Mouse (Mus musculus) hindbrain, embryonic 14.5 days (tissue): ENCODE data around the gene Lin7a. TPM values are rescaled to one million over a fixed set of nuclear protein-coding genes. Genes with fewer than 3 reads are reported as not detected.

Source experiments
- ATAC-seq: fragments of 200-750 bp; cut with Nextera tagmentation; 2 replicates; pipeline ENCODE4 v1.8.0; 2017; ENCODE audit warnings: moderate number of reproducible peaks, mild to moderate bottlenecking, moderate TSS enrichment, moderate library complexity; ENCODE audit not compliant: low FRiP score
- DNase-seq: peaks from one replicate; pipeline ENCODE4 v3.0.0-alpha.2; 2015; ENCODE audit warnings: low spot score
- H3K27ac ChIP-seq: fragments of 300-500 bp; sonication (generic); 2 replicates; pipeline ENCODE4 v1.5.1; 2014; ENCODE audit warnings: mild to moderate bottlenecking, moderate library complexity
- H3K27me3 ChIP-seq: fragments of 300-500 bp; sonication (generic); 2 replicates; pipeline ENCODE4 v1.6.1; 2014; ENCODE audit warnings: mild to moderate bottlenecking, low read length, mixed read lengths; ENCODE audit not compliant: control insufficient read depth, insufficient read depth
- H3K36me3 ChIP-seq: fragments of 300-500 bp; sonication (generic); replicated peaks from 2 replicates; pipeline ENCODE4 v1.6.1; 2014; ENCODE audit not compliant: control insufficient read depth, insufficient read depth
- H3K4me1 ChIP-seq: fragments of 300-500 bp; sonication (generic); replicated peaks from 2 replicates; pipeline ENCODE4 v1.6.1; 2014; ENCODE audit warnings: antibody characterized with exemption, low read length, mixed read lengths; ENCODE audit not compliant: control insufficient read depth, insufficient read depth
- H3K4me2 ChIP-seq: fragments of 300-500 bp; sonication (generic); replicated peaks from 2 replicates; pipeline ENCODE4 v1.6.1; 2014; ENCODE audit warnings: mild to moderate bottlenecking, moderate library complexity
- H3K4me3 ChIP-seq: fragments of 300-500 bp; sonication (generic); replicated peaks from 2 replicates; pipeline ENCODE4 v1.5.1; 2014; ENCODE audit warnings: mild to moderate bottlenecking, low read length
- H3K9ac ChIP-seq: fragments of 300-500 bp; sonication (generic); 2 replicates; pipeline ENCODE4 v1.6.1; 2014
- H3K9me3 ChIP-seq: fragments of 300-500 bp; sonication (generic); 2 replicates; pipeline ENCODE4 v1.6.1; 2016; ENCODE audit warnings: low read length; ENCODE audit not compliant: control insufficient read depth
- WGBS: fragments of 180-500 bp; shearing (Covaris S2); extraction: QIAGEN DNeasy Blood & Tissue Kit; methylation state at CpG from one replicate; pipeline ENCODE4 v1.1.7; 2014; 5-methylcytosine and 5-hydroxymethylcytosine counted together
- polyA plus RNA-seq: library from polyadenylated mRNA; unstranded; fragments of >200 nt; fragmentation: Nextera tagmentation; extraction: Ambion mirVana; gene quantifications from 2 replicates; pipeline ENCODE4 v1.2.1, GENCODE M21; 2014

The Lin7a gene
- polyA plus RNA-seq, 1 experiment from 2014 or later: 36.2 TPM

GRCm38 (mm10) chr10:107228776-107229175 lies 42.7 kb upstream of the Lin7a start:
- Histone ChIP-seq H3K9me3 (no peaks in the 10 kb centered on the region), H3K27me3 (no peaks in the 10 kb centered on the region), H3K4me2 (no peak overlapping the region), H3K36me3 (no peaks in the 10 kb centered on the region), H3K4me1 (no peaks in the 10 kb centered on the region), H3K4me3 (no peak overlapping the region), H3K9ac (no peak overlapping the region), H3K27ac (no peak overlapping the region)
- 82% methylated on average over 5 of the region's 5 CpGs for WGBS
- DNase-seq (no peak), ATAC-seq (no peak)

- H3K4me1 ChIP-seq: no peaks in the 10 kb centered on the region
- no peak overlapping the region for H3K9ac ChIP-seq
- H3K4me3 ChIP-seq: no peak overlapping the region
- no peak overlapping the region for H3K27ac ChIP-seq
- H3K9me3 ChIP-seq: no peaks in the 10 kb centered on the region
- ATAC-seq (no peak), DNase-seq (no peak)
- H3K27me3 ChIP-seq: no peaks in the 10 kb centered on the region
- no peak overlapping the region for H3K4me2 ChIP-seq
- WGBS: 60% methylated on average over 3 of the region's 3 CpGs
- no peaks in the 10 kb centered on the region for H3K36me3 ChIP-seq
Measured at GRCm38 (mm10) chr10:107229416-107229815, 42.1 kb upstream of the Lin7a start.

GRCm38 (mm10) chr10:107230081-107230850 lies 41.2 kb upstream of the Lin7a start:
- DNase-seq (no peak), ATAC-seq (no peak)
- no peak overlapping the region for H3K27ac ChIP-seq
- H3K9ac ChIP-seq: no peak overlapping the region
- H3K4me1 ChIP-seq: no peaks in the 10 kb centered on the region
- no peaks in the 10 kb centered on the region for H3K36me3 ChIP-seq
- H3K4me2 ChIP-seq: no peak overlapping the region
- no peak overlapping the region for H3K4me3 ChIP-seq
- H3K27me3 ChIP-seq: no peaks in the 10 kb centered on the region
- no peaks in the 10 kb centered on the region for H3K9me3 ChIP-seq
- WGBS: 89% methylated on average over 8 of the region's 8 CpGs

GRCm38 (mm10) chr10:107230851-107231130 lies 40.7 kb upstream of the Lin7a start:
- Histone ChIP-seq H3K27ac (no peak overlapping the region), H3K27me3 (no peaks in the 10 kb centered on the region), H3K9ac (no peak overlapping the region), H3K4me2 (no peak overlapping the region), H3K36me3 (no peaks in the 10 kb centered on the region), H3K9me3 (no peaks in the 10 kb centered on the region), H3K4me3 (no peak overlapping the region), H3K4me1 (no peaks in the 10 kb centered on the region)
- ATAC-seq (no peak), DNase-seq (no peak)
- WGBS: 100% methylated on average over 1 of the region's 1 CpGs

DNA sequence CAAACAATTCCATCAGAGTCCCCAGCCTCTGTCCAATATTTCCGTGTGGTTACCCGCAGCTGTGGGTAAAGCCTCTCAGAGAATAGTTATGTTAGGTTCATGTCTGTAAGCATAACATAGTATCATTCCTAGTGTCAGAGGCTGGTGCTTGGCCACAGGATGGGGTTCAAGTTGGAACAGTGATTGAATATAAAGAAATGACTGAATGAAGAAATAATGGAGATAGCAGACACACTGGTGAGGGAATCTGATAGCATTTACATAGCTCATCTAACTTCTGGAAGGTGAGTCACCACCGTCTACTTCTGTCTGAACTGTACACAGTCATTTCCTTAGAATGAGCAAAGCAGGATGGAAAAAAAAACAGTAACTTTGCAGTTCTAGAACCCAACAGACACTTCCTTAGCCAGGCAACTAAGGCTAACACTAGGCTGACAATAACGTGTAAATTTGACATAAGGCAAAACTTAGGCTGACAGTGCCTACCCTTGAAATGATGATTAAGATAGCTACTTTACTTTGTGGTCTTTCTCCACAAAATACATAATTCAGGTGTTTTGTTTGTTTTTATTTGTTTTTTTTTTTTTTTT lies 40.0 kb upstream of the Lin7a start:
- WGBS: 91% methylated on average over 4 of the region's 4 CpGs
- Histone ChIP-seq H3K4me1 (no peaks in the 10 kb centered on the region), H3K9me3 (no peaks in the 10 kb centered on the region), H3K36me3 (no peaks in the 10 kb centered on the region), H3K27me3 (no peaks in the 10 kb centered on the region), H3K9ac (no peak overlapping the region), H3K4me2 (no peak overlapping the region), H3K4me3 (no peak overlapping the region), H3K27ac (no peak overlapping the region)
- ATAC-seq (no peak), DNase-seq (no peak)

- Histone ChIP-seq H3K9me3 (no peaks in the 10 kb centered on the region), H3K9ac (no peak overlapping the region), H3K4me3 (no peak overlapping the region), H3K27ac (no peak overlapping the region), H3K36me3 (no peaks in the 10 kb centered on the region), H3K27me3 (no peaks in the 10 kb centered on the region), H3K4me1 (no peaks in the 10 kb centered on the region), H3K4me2 (no peak overlapping the region)
- 92% methylated on average over 2 of the region's 2 CpGs for WGBS
- DNase-seq: no peak
- ATAC-seq: no peak
Measured at GRCm38 (mm10) chr10:107232491-107233110, 38.9 kb upstream of the Lin7a start.

DNA sequence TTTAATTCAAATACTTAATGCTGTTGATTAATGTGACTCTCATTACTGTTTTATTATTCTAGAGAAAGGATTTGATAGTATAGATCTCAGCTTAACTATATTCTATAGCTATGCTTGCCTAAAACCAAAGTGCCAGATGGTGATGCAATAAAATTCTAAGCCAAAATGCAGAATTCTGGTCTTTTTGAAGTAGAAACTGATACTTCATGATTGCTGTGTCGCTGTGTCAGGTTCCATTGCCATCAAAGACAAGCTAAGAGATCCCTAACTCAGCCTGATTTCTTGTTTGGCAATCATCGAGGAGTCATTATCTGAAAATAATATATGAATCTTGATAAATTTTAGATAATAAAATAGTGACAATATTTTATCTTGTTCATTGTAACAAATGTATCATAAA lies 38.3 kb upstream of the Lin7a start:
- no peak for DNase-seq
- H3K4me3 ChIP-seq: no peak overlapping the region
- H3K9me3 ChIP-seq: no peaks in the 10 kb centered on the region
- ATAC-seq: no peak
- H3K9ac ChIP-seq: no peak overlapping the region
- no peak overlapping the region for H3K27ac ChIP-seq
- H3K36me3 ChIP-seq: no peaks in the 10 kb centered on the region
- no peak overlapping the region for H3K4me2 ChIP-seq
- WGBS: 90% methylated on average over 2 of the region's 2 CpGs
- no peaks in the 10 kb centered on the region for H3K4me1 ChIP-seq
- H3K27me3 ChIP-seq: no peaks in the 10 kb centered on the region

DNA sequence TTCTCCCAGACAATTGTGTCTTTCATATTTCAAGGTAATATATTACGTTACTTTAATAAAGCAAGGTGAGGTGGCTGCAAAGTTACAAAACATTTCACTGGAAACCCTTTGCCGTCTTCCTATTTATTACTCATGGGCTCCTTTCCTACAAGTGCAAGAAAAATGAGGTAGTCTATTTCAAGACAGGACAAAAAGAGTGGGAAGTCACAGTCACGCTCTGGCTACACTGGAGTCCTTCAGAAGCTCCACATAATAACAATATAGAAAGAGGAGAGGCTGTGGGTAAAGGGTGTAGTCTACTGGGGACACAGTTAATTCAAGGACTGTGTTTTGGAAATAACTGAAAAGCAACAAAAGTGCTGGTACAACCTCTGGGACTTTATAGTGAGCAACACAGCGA lies 37.7 kb upstream of the Lin7a start:
- Histone ChIP-seq H3K4me1 (no peaks in the 10 kb centered on the region), H3K27me3 (no peaks in the 10 kb centered on the region), H3K9ac (no peak overlapping the region), H3K4me3 (no peak overlapping the region), H3K9me3 (no peaks in the 10 kb centered on the region), H3K4me2 (no peak overlapping the region), H3K36me3 (no peaks in the 10 kb centered on the region), H3K27ac (no peak overlapping the region)
- DNase-seq: no peak
- WGBS: 73% methylated on average over 4 of the region's 4 CpGs
- no peak for ATAC-seq

DNA sequence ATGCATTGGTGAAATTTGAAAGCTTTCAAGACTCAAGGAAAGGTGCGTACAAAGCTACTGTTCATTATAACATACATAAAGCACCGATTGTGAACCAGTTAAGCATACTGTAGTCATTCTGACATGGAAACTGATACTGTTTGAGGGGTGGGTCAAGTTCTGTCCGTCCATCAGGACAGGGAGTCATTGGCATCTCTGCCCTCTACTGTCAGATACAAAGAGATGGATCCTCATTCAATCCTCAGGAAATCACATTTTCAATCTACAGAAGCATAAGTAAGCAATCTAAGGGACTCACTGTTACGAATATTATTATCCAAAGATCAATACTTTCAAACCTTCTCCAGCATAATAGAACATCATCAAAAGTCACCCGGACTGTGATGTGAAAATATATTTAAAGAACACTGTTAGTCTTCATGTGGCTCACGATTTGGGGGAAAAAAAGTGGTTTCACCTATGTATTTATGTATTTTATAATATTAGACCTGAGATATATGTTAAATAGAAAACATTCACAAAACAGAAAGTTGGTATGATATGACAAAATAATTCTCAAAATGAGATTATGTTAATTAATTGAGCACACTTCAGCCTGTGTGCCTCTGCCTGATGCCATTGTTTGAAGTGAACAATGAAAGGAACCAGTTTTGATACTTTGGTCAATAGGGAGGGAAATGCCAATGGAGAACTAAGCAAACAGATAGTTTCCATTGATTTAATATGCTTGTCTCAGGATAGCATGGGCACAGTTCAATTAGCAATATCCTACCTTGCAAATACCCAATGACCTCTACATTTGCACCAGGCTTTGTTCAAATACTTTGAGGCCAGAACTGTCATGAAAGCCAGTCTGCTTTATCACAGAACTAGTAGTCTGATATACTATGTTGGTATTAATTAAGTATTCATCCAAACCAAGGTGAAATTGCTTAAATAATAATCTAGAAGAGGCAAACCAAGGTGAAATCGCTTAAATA lies 36.8 kb upstream of the Lin7a start:
- no peaks in the 10 kb centered on the region for H3K4me1 ChIP-seq
- DNase-seq (no peak), ATAC-seq (no peak)
- 89% methylated on average over 7 of the region's 7 CpGs for WGBS
- H3K27me3 ChIP-seq: no peaks in the 10 kb centered on the region
- H3K4me2 ChIP-seq: no peak overlapping the region
- H3K9ac ChIP-seq: no peak overlapping the region
- no peak overlapping the region for H3K4me3 ChIP-seq
- H3K9me3 ChIP-seq: no peaks in the 10 kb centered on the region
- no peaks in the 10 kb centered on the region for H3K36me3 ChIP-seq
- no peak overlapping the region for H3K27ac ChIP-seq
